Mouse (Mus musculus): ENCODE measurements at regions not wholly inside any gene's neighbourhood (a gene's known extent, or its start where the extent isn't known, plus 50 kb on each side); places are given as distances from the start of the nearest gene placed in this dataset.

GRCm38 (mm10) chr6:12210190-12210589, 302.6 kb downstream of the Phf14 start:
- WGBS: 52% methylated on average over 1 of the region's 1 CpGs

GRCm38 (mm10) chr6:12214526-12215177, 307.0 kb downstream of the Phf14 start:
- Histone ChIP-seq H3K27me3 (ENCODE audit: insufficient read depth, low read length) (no peaks in the 10 kb centered on the region), H3K36me3 (ENCODE audit: insufficient read depth, low read length) (no peaks in the 10 kb centered on the region), H3K4me1 (ENCODE audit: insufficient read depth, low read length) (no peaks in the 10 kb centered on the region), H3K9ac (replicated peaks; ENCODE audit: low read length) (no peak overlapping the region), H3K27ac (ENCODE audit: low read length) (no peak overlapping the region), H3K4me2 (replicated peaks; ENCODE audit: low read depth, low read length) (no peak overlapping the region), H3K4me3 (ENCODE audit: low read length) (no peak overlapping the region), H3K9me3 (ENCODE audit: low read length) (peaks cover 6% of the 10 kb centered on the region)
- no peak; the same call in 1 of the 2 replicates for ATAC-seq (ENCODE audit: low FRiP score, low TSS enrichment)
- WGBS: 61% methylated on average over 12 of the region's 12 CpGs

More at GRCm38 (mm10) chr6:12210190-12210589, 302.6 kb downstream of the Phf14 start:
- Histone ChIP-seq H3K27ac (ENCODE audit: low read length) (no peak overlapping the region), H3K27me3 (ENCODE audit: insufficient read depth, low read length) (no peaks in the 10 kb centered on the region), H3K9me3 (ENCODE audit: low read length) (no peaks in the 10 kb centered on the region), H3K36me3 (ENCODE audit: insufficient read depth, low read length) (no peaks in the 10 kb centered on the region), H3K4me1 (ENCODE audit: insufficient read depth, low read length) (no peaks in the 10 kb centered on the region), H3K4me2 (replicated peaks; ENCODE audit: low read depth, low read length) (no peak overlapping the region), H3K4me3 (ENCODE audit: low read length) (no peak overlapping the region), H3K9ac (replicated peaks; ENCODE audit: low read length) (no peak overlapping the region)
- ATAC-seq (ENCODE audit: low FRiP score, low TSS enrichment): no peak

DNA sequence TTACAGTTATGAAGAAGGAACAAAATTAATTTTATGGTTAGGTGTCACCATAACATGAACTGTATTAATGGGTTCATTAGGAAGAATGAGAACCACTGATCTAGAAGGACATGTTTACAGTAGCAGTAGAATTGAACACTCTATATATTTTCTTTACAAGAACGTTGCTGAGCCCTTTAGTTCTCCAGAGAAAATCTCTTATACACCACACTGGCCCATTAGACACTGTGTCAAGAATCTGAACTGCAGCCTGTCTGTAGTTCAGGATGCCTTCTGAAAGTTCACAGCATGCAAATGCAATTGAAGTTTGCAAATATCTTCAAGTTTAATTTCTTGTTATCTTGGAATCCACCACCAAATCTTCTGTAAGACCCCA, 307.6 kb downstream of the Phf14 start:
- Histone ChIP-seq H3K4me2 (replicated peaks; ENCODE audit: low read depth, low read length) (no peak overlapping the region), H3K9ac (replicated peaks; ENCODE audit: low read length) (no peak overlapping the region), H3K9me3 (ENCODE audit: low read length) (peaks cover 8% of the 10 kb centered on the region), H3K36me3 (ENCODE audit: insufficient read depth, low read length) (no peaks in the 10 kb centered on the region), H3K27ac (ENCODE audit: low read length) (no peak overlapping the region), H3K4me1 (ENCODE audit: insufficient read depth, low read length) (no peaks in the 10 kb centered on the region), H3K4me3 (ENCODE audit: low read length) (no peak overlapping the region), H3K27me3 (ENCODE audit: insufficient read depth, low read length) (no peaks in the 10 kb centered on the region)
- ATAC-seq (ENCODE audit: low FRiP score, low TSS enrichment): no peak
- WGBS: 44% methylated on average over 1 of the region's 1 CpGs

GRCm38 (mm10) chr6:12244151-12244550, 336.5 kb downstream of the Phf14 start:
- Histone ChIP-seq H3K9me3 (ENCODE audit: low read length) (no peaks in the 10 kb centered on the region), H3K9ac (replicated peaks; ENCODE audit: low read length) (no peak overlapping the region), H3K36me3 (ENCODE audit: insufficient read depth, low read length) (no peaks in the 10 kb centered on the region), H3K4me2 (replicated peaks; ENCODE audit: low read depth, low read length) (no peak overlapping the region), H3K27me3 (ENCODE audit: insufficient read depth, low read length) (no peaks in the 10 kb centered on the region), H3K27ac (ENCODE audit: low read length) (no peak overlapping the region), H3K4me1 (ENCODE audit: insufficient read depth, low read length) (no peaks in the 10 kb centered on the region), H3K4me3 (ENCODE audit: low read length) (no peak overlapping the region)
- ATAC-seq (ENCODE audit: low FRiP score, low TSS enrichment): no peak
- 15% methylated on average over 1 of the region's 1 CpGs for WGBS

DNA sequence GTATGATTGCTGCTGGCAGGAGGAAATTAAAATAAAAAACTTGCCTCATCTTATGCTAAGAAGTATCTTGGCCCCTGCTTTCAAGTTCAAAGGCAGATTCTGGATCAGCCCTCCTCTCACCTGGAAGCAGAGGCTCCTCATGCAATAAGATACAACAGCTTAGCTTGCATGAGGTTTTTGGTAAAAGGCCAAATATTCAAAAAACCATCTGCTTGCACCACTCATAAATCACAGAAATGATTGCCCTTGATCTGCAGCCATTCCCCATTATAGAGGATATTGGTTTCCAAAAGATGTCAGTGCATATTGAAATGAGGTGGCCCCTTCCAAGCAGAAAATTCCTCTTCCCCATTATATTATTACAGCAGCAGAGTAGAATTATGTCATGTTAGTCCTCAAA, 340.4 kb downstream of the Phf14 start:
- Histone ChIP-seq H3K9me3 (ENCODE audit: low read length) (no peaks in the 10 kb centered on the region), H3K4me3 (ENCODE audit: low read length) (no peak overlapping the region), H3K4me1 (ENCODE audit: insufficient read depth, low read length) (no peaks in the 10 kb centered on the region), H3K4me2 (replicated peaks; ENCODE audit: low read depth, low read length) (no peak overlapping the region), H3K36me3 (ENCODE audit: insufficient read depth, low read length) (no peaks in the 10 kb centered on the region), H3K27ac (ENCODE audit: low read length) (no peak overlapping the region), H3K27me3 (ENCODE audit: insufficient read depth, low read length) (no peaks in the 10 kb centered on the region), H3K9ac (replicated peaks; ENCODE audit: low read length) (no peak overlapping the region)
- no peak for ATAC-seq (ENCODE audit: low FRiP score, low TSS enrichment)

DNA sequence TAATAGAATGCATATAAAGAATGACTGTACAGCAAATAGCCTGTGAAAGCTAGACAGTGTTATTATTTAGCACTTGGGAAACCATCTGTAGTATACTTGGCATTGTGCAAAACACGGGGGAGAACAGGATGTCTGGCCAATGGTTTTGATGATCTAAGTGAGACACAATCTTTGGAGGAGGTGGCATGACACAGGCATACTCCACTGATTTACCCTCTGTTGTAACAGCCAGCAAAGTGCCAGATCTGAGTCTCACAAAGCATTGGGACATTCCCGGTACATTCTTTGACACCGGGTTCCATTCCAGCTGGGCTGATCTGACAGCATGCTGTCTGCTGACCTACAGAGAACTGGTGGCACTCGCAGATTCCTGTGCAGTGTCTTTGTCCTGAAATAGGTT, 341.0 kb downstream of the Phf14 start:
- no peak overlapping the region for H3K4me3 ChIP-seq (ENCODE audit: low read length)
- no peak for ATAC-seq (ENCODE audit: low FRiP score, low TSS enrichment)
- H3K4me2 ChIP-seq (replicated peaks; ENCODE audit: low read depth, low read length): no peak overlapping the region
- H3K4me1 ChIP-seq (ENCODE audit: insufficient read depth, low read length): no peaks in the 10 kb centered on the region
- H3K9me3 ChIP-seq (ENCODE audit: low read length): no peaks in the 10 kb centered on the region
- H3K27ac ChIP-seq (ENCODE audit: low read length): no peak overlapping the region
- no peaks in the 10 kb centered on the region for H3K36me3 ChIP-seq (ENCODE audit: insufficient read depth, low read length)
- no peaks in the 10 kb centered on the region for H3K27me3 ChIP-seq (ENCODE audit: insufficient read depth, low read length)
- 72% methylated on average over 4 of the region's 4 CpGs for WGBS
- no peak overlapping the region for H3K9ac ChIP-seq (replicated peaks; ENCODE audit: low read length)

GRCm38 (mm10) chr6:12254507-12254906, 346.9 kb downstream of the Phf14 start:
- no peaks in the 10 kb centered on the region for H3K4me1 ChIP-seq (ENCODE audit: insufficient read depth, low read length)
- no peak overlapping the region for H3K4me3 ChIP-seq (ENCODE audit: low read length)
- 96% methylated on average over 3 of the region's 3 CpGs for WGBS
- no peak overlapping the region for H3K9ac ChIP-seq (replicated peaks; ENCODE audit: low read length)
- ATAC-seq (ENCODE audit: low FRiP score, low TSS enrichment): no peak
- no peaks in the 10 kb centered on the region for H3K9me3 ChIP-seq (ENCODE audit: low read length)
- H3K4me2 ChIP-seq (replicated peaks; ENCODE audit: low read depth, low read length): no peak overlapping the region
- no peak overlapping the region for H3K27ac ChIP-seq (ENCODE audit: low read length)
- no peaks in the 10 kb centered on the region for H3K36me3 ChIP-seq (ENCODE audit: insufficient read depth, low read length)
- H3K27me3 ChIP-seq (ENCODE audit: insufficient read depth, low read length): no peaks in the 10 kb centered on the region

DNA sequence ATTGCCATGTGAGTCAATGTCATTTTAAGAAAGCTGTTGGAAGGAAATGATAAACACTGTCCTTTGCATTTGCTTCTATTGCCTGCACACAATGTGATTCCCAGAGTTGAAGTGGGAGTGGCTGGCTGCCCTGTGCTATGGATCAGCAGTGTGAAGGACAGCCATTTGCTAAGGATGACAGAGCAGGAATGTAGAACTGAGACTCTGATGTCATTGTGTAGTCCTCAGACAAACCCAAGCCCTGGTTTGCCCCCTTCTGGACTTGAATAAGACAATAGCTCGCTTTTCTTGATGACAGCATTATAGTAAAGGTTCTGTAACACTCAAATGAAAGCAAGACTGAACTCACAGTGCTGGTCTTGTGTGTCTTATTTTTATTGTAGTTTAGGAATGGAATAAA, 347.8 kb downstream of the Phf14 start:
- Histone ChIP-seq H3K27me3 (ENCODE audit: insufficient read depth, low read length) (no peaks in the 10 kb centered on the region), H3K4me2 (replicated peaks; ENCODE audit: low read depth, low read length) (no peak overlapping the region), H3K9me3 (ENCODE audit: low read length) (no peaks in the 10 kb centered on the region), H3K36me3 (ENCODE audit: insufficient read depth, low read length) (no peaks in the 10 kb centered on the region), H3K27ac (ENCODE audit: low read length) (no peak overlapping the region), H3K9ac (replicated peaks; ENCODE audit: low read length) (no peak overlapping the region), H3K4me3 (ENCODE audit: low read length) (no peak overlapping the region), H3K4me1 (ENCODE audit: insufficient read depth, low read length) (no peaks in the 10 kb centered on the region)
- 77% methylated on average over 1 of the region's 1 CpGs for WGBS
- peak; percentile 94 for ATAC-seq (ENCODE audit: low FRiP score, low TSS enrichment)

GRCm38 (mm10) chr6:12258273-12258672, 350.7 kb downstream of the Phf14 start:
- Histone ChIP-seq H3K9me3 (ENCODE audit: low read length) (no peaks in the 10 kb centered on the region), H3K9ac (replicated peaks; ENCODE audit: low read length) (no peak overlapping the region), H3K4me2 (replicated peaks; ENCODE audit: low read depth, low read length) (no peak overlapping the region), H3K27ac (ENCODE audit: low read length) (no peak overlapping the region), H3K4me1 (ENCODE audit: insufficient read depth, low read length) (no peaks in the 10 kb centered on the region), H3K27me3 (ENCODE audit: insufficient read depth, low read length) (no peaks in the 10 kb centered on the region), H3K36me3 (ENCODE audit: insufficient read depth, low read length) (no peaks in the 10 kb centered on the region), H3K4me3 (ENCODE audit: low read length) (no peak overlapping the region)
- 90% methylated on average over 3 of the region's 3 CpGs for WGBS
- no peak for ATAC-seq (ENCODE audit: low FRiP score, low TSS enrichment)

DNA sequence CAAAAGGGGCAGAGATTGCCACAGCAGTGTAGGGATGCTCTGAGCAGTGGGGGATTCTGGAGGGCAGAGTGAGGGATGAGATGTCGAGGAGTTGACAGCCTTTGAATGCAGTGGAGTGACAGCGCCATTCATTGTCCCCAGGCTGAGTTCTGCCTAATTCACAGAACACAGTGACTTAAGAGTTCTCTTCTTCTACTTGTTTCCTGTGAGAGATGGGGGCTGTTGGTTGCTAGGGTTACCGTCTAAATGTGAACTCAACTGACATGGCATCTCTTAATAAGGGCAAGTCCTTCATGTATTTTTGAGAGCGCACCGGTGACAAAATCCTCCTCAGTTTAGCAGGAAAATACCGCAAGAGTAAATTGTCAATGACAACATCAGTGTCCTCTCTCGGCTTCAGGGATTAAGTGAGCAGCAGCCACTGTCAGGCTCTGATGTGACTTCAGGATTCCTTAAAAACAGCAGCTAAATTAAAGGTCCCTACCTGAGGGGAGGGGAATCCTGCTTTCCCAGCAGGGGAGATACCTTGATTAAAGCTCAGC, 351.4 kb downstream of the Phf14 start:
- no peak for ATAC-seq (ENCODE audit: low FRiP score, low TSS enrichment)
- Histone ChIP-seq H3K9ac (replicated peaks; ENCODE audit: low read length) (no peak overlapping the region), H3K36me3 (ENCODE audit: insufficient read depth, low read length) (no peaks in the 10 kb centered on the region), H3K4me1 (ENCODE audit: insufficient read depth, low read length) (no peaks in the 10 kb centered on the region), H3K9me3 (ENCODE audit: low read length) (no peaks in the 10 kb centered on the region), H3K27me3 (ENCODE audit: insufficient read depth, low read length) (no peaks in the 10 kb centered on the region), H3K4me2 (replicated peaks; ENCODE audit: low read depth, low read length) (no peak overlapping the region), H3K4me3 (ENCODE audit: low read length) (no peak overlapping the region), H3K27ac (ENCODE audit: low read length) (no peak overlapping the region)
- WGBS: 80% methylated on average over 7 of the region's 7 CpGs

Measured in kidney, embryonic 16.5 days (tissue).